Mouse (Mus musculus) left cerebral cortex, adult 8-10 months (tissue): ENCODE measurements around the gene Clstn1. TPM values are rescaled to one million over a fixed set of nuclear protein-coding genes. Genes with fewer than 3 reads are reported as not detected.

ENCODE experiments used
- microRNA-seq, 2 experiments: library from miRNA; unstranded; fragments of <30 nt; microRNA quantifications; one replicate each; pipeline ENCODE4 v1.2.0; 2022
- total RNA-seq, 4 experiments: library from RNA; stranded (reverse); gene quantifications; 2 replicates each; pipeline ENCODE4 v1.2.4; 2022

Clstn1 gene
- total RNA-seq, 4 experiments from 2014 or later: 1,199 to 1,281 (median 1,221) TPM

Small RNA genes within 50 kb of the gene (microRNA-seq; reads per million reads assigned to microRNA genes)
- gene Mir5616 (0.44 to 0.84 reads per million in 2 experiments), gene Mir7023 (2.1 to 3.5 reads per million in 2 experiments)

Other genes starting within 250 kb of the Clstn1 start
- gene Ube4b, start 159.7 kb upstream of the Clstn1 start, total RNA-seq: 100 to 1,000 TPM; 106 to 111 (median 107) TPM
- gene Rbp7, start 131.5 kb upstream of the Clstn1 start, total RNA-seq: not detected
- gene Tmem274, start 109.1 kb upstream of the Clstn1 start, total RNA-seq: not detected
- 10 to 100 TPM in 1 of 4 experiments, 1 to 10 TPM in 3; 7.3 to 11.1 (median 8.6) TPM for gene Nmnat1, start 101.3 kb upstream of the Clstn1 start, total RNA-seq
- gene Lzic, start 101.2 kb upstream of the Clstn1 start, total RNA-seq: 10 to 100 TPM; 16.0 to 21.7 (median 19.5) TPM
- 10 to 100 TPM; 29.0 to 40.0 (median 33.0) TPM for gene Ctnnbip1, start 68.2 kb upstream of the Clstn1 start, total RNA-seq
- 10 to 100 TPM; 21.6 to 25.5 (median 23.3) TPM for gene Pik3cd, start 116.1 kb downstream of the Clstn1 start, total RNA-seq
- gene Tmem201, start 151.6 kb downstream of the Clstn1 start, total RNA-seq: 10 to 100 TPM; 65.4 to 71.4 (median 69.0) TPM
- gene Slc25a33, start 187.8 kb downstream of the Clstn1 start, total RNA-seq: 10 to 100 TPM; 31.9 to 33.7 (median 32.4) TPM